Mouse (Mus musculus) midbrain, embryonic 12.5 days (tissue): ENCODE data around the gene Rsad1. TPM values are rescaled to one million over a fixed set of nuclear protein-coding genes. Genes with fewer than 3 reads are reported as not detected.

Source experiments
- ATAC-seq: fragments of 200-750 bp; cut with Nextera tagmentation; 2 replicates; pipeline ENCODE4 v1.8.0; 2017; ENCODE audit warnings: low read depth, moderate TSS enrichment, moderate library complexity; ENCODE audit not compliant: low FRiP score
- H3K27ac ChIP-seq: fragments of 300-500 bp; sonication (generic); replicated peaks from 2 replicates; pipeline ENCODE4 v1.5.1; 2016; ENCODE audit warnings: mild to moderate bottlenecking
- H3K27me3 ChIP-seq: fragments of 300-500 bp; sonication (generic); 2 replicates; pipeline ENCODE4 v1.6.1; 2016; ENCODE audit warnings: mild to moderate bottlenecking
- H3K36me3 ChIP-seq: fragments of 300-500 bp; sonication (generic); 2 replicates; pipeline ENCODE4 v1.6.1; 2016
- H3K4me1 ChIP-seq: fragments of 300-500 bp; sonication (generic); 2 replicates; pipeline ENCODE4 v1.6.1; 2016
- H3K4me2 ChIP-seq: fragments of 300-500 bp; sonication (generic); replicated peaks from 2 replicates; pipeline ENCODE4 v1.6.1; 2016; ENCODE audit warnings: mild to moderate bottlenecking, moderate library complexity
- H3K4me3 ChIP-seq: fragments of 300-500 bp; sonication (generic); 2 replicates; pipeline ENCODE4 v1.5.1; 2016; ENCODE audit warnings: mild to moderate bottlenecking
- H3K9ac ChIP-seq: fragments of 300-500 bp; sonication (generic); replicated peaks from 2 replicates; pipeline ENCODE4 v1.6.1; 2016; ENCODE audit warnings: mild to moderate bottlenecking, moderate library complexity
- H3K9me3 ChIP-seq: fragments of 300-500 bp; sonication (generic); 2 replicates; pipeline ENCODE4 v1.6.1; 2016; ENCODE audit warnings: mild to moderate bottlenecking
- WGBS: fragments of 180-500 bp; shearing (Covaris S2); methylation state at CpG from one replicate; pipeline ENCODE4 v1.1.7; 2016; 5-methylcytosine and 5-hydroxymethylcytosine counted together
- polyA plus RNA-seq: library from polyadenylated mRNA; unstranded; fragments of >200 nt; fragmentation: Nextera tagmentation; extraction: Ambion mirVana; gene quantifications from 2 replicates; pipeline ENCODE4 v1.2.1, GENCODE M21; 2016

Gene Rsad1
- polyA plus RNA-seq, 1 experiment from 2014 or later: 5.4 TPM

GRCm38 (mm10) chr11:94546381-94546780, 2.7 kb downstream of the Rsad1 start:
- H3K9ac ChIP-seq: no peak overlapping the region
- H3K36me3 ChIP-seq: no peaks in the 10 kb centered on the region; the same call in 1 of the 2 replicates
- H3K9me3 ChIP-seq: no peaks in the 10 kb centered on the region; the same call in 1 of the 2 replicates
- ATAC-seq: no peak
- no peak overlapping the region for H3K4me3 ChIP-seq
- 97% methylated on average over 5 of the region's 5 CpGs for WGBS
- peaks cover 24% of the 10 kb centered on the region for H3K4me1 ChIP-seq
- H3K27ac ChIP-seq: no peak overlapping the region
- H3K4me2 ChIP-seq: no peak overlapping the region
- no peaks in the 10 kb centered on the region; the same call in 1 of the 2 replicates for H3K27me3 ChIP-seq

GRCm38 (mm10) chr11:94544422-94544821, 4.6 kb downstream of the Rsad1 start:
- Histone ChIP-seq H3K4me3 (no peak overlapping the region), H3K4me2 (peak overlapping the region; percentile 28), H3K27ac (no peak overlapping the region), H3K4me1 (peaks cover 22% of the 10 kb centered on the region), H3K27me3 (no peaks in the 10 kb centered on the region; the same call in 1 of the 2 replicates), H3K9me3 (no peaks in the 10 kb centered on the region), H3K36me3 (no peaks in the 10 kb centered on the region; the same call in 1 of the 2 replicates), H3K9ac (no peak overlapping the region)
- ATAC-seq: no peak
- WGBS: 57% methylated on average over 18 of the region's 18 CpGs

- H3K36me3 ChIP-seq: no peaks in the 10 kb centered on the region; the same call in 1 of the 2 replicates
- H3K27ac ChIP-seq: no peak overlapping the region
- no peak overlapping the region for H3K9ac ChIP-seq
- peaks cover 19% of the 10 kb centered on the region for H3K4me1 ChIP-seq
- WGBS: 42% methylated on average over 9 of the region's 9 CpGs
- ATAC-seq: no peak
- no peak overlapping the region for H3K4me3 ChIP-seq
- H3K27me3 ChIP-seq: no peaks in the 10 kb centered on the region; the same call in 1 of the 2 replicates
- H3K4me2 ChIP-seq: peak overlapping the region; percentile 28
- no peaks in the 10 kb centered on the region for H3K9me3 ChIP-seq
These were observed 5.1 kb downstream of the Rsad1 start for GRCm38 (mm10) chr11:94543932-94544331.

GRCm38 (mm10) chr11:94543344-94543743, 5.7 kb downstream of the Rsad1 start:
- H3K4me3 ChIP-seq: no peak overlapping the region
- no peaks in the 10 kb centered on the region; the same call in 1 of the 2 replicates for H3K36me3 ChIP-seq
- H3K4me2 ChIP-seq: no peak overlapping the region
- peaks cover 14% of the 10 kb centered on the region for H3K4me1 ChIP-seq
- no peak overlapping the region for H3K9ac ChIP-seq
- WGBS: 87% methylated on average over 12 of the region's 12 CpGs
- H3K27ac ChIP-seq: no peak overlapping the region
- no peaks in the 10 kb centered on the region; the same call in 1 of the 2 replicates for H3K27me3 ChIP-seq
- ATAC-seq: no peak
- no peaks in the 10 kb centered on the region for H3K9me3 ChIP-seq

- Histone ChIP-seq H3K27ac (no peak overlapping the region), H3K4me1 (0 out of 2 replicates have a peak, but pooled peaks cover 9% of the 10 kb centered on the region), H3K27me3 (no peaks in the 10 kb centered on the region; the same call in 1 of the 2 replicates), H3K4me2 (no peak overlapping the region), H3K36me3 (no peaks in the 10 kb centered on the region; the same call in 1 of the 2 replicates), H3K9ac (no peak overlapping the region), H3K9me3 (no peaks in the 10 kb centered on the region), H3K4me3 (no peak overlapping the region)
- no peak for ATAC-seq
- 89% methylated on average over 4 of the region's 4 CpGs for WGBS
These were observed 6.7 kb downstream of the Rsad1 start for GRCm38 (mm10) chr11:94542400-94542799.

- Histone ChIP-seq H3K9me3 (no peaks in the 10 kb centered on the region), H3K27me3 (no peaks in the 10 kb centered on the region; the same call in 1 of the 2 replicates), H3K9ac (no peak overlapping the region), H3K4me3 (no peak overlapping the region), H3K36me3 (no peaks in the 10 kb centered on the region; the same call in 1 of the 2 replicates), H3K4me1 (0 out of 2 replicates have a peak, but pooled peaks cover 9% of the 10 kb centered on the region), H3K4me2 (no peak overlapping the region), H3K27ac (no peak overlapping the region)
- ATAC-seq: no peak
- 76% methylated on average over 7 of the region's 7 CpGs for WGBS
These were observed 9.3 kb downstream of the Rsad1 start for GRCm38 (mm10) chr11:94539761-94540160.

GRCm38 (mm10) chr11:94538733-94539292, 10.2 kb downstream of the Rsad1 start:
- Histone ChIP-seq H3K4me3 (no peak overlapping the region), H3K4me2 (no peak overlapping the region), H3K27me3 (no peaks in the 10 kb centered on the region), H3K27ac (no peak overlapping the region), H3K36me3 (no peaks in the 10 kb centered on the region; the same call in 1 of the 2 replicates), H3K4me1 (0 out of 2 replicates have a peak, but pooled peaks cover 2% of the 10 kb centered on the region), H3K9ac (no peak overlapping the region), H3K9me3 (no peaks in the 10 kb centered on the region)
- no peak for ATAC-seq
- 68% methylated on average over 8 of the region's 8 CpGs for WGBS

- H3K27me3 ChIP-seq: no peaks in the 10 kb centered on the region
- H3K4me2 ChIP-seq: no peak overlapping the region
- no peak overlapping the region for H3K9ac ChIP-seq
- H3K9me3 ChIP-seq: no peaks in the 10 kb centered on the region
- H3K4me1 ChIP-seq: no peaks in the 10 kb centered on the region
- ATAC-seq: no peak
- H3K4me3 ChIP-seq: no peak overlapping the region
- 84% methylated on average over 8 of the region's 8 CpGs for WGBS
- no peak overlapping the region for H3K27ac ChIP-seq
- no peaks in the 10 kb centered on the region for H3K36me3 ChIP-seq
These were observed 15.9 kb downstream of the Rsad1 start for GRCm38 (mm10) chr11:94533171-94533570.

- 50% methylated on average over 3 of the region's 3 CpGs for WGBS
- no peak overlapping the region for H3K4me3 ChIP-seq
- H3K4me1 ChIP-seq: peaks cover 4% of the 10 kb centered on the region; the same call in 1 of the 2 replicates
- no peaks in the 10 kb centered on the region for H3K36me3 ChIP-seq
- ATAC-seq: no peak
- no peak overlapping the region for H3K27ac ChIP-seq
- H3K4me2 ChIP-seq: no peak overlapping the region
- no peak overlapping the region for H3K9ac ChIP-seq
- H3K9me3 ChIP-seq: no peaks in the 10 kb centered on the region
- H3K27me3 ChIP-seq: no peaks in the 10 kb centered on the region
These were observed 20.2 kb downstream of the Rsad1 start for GRCm38 (mm10) chr11:94528879-94529278.

- H3K36me3 ChIP-seq: no peaks in the 10 kb centered on the region
- no peak for ATAC-seq
- H3K4me3 ChIP-seq: no peak overlapping the region
- WGBS: 59% methylated on average over 9 of the region's 9 CpGs
- no peak overlapping the region for H3K4me2 ChIP-seq
- H3K27me3 ChIP-seq: 0 out of 2 replicates have a peak, but pooled peaks cover 4% of the 10 kb centered on the region
- H3K9ac ChIP-seq: no peak overlapping the region
- no peak overlapping the region for H3K27ac ChIP-seq
- peaks cover 7% of the 10 kb centered on the region; the same call in 1 of the 2 replicates for H3K4me1 ChIP-seq
- H3K9me3 ChIP-seq: no peaks in the 10 kb centered on the region
These were observed 22.7 kb downstream of the Rsad1 start for GRCm38 (mm10) chr11:94526171-94526879.

- H3K27ac ChIP-seq: no peak within 1 kb of the TSS
- 1% methylated on average over 42 of the region's 42 CpGs for WGBS
- H3K4me2 ChIP-seq: peak within 1 kb of the TSS; percentile 82
- peak within 1 kb of the TSS; percentile 68 for H3K9ac ChIP-seq
- peak; percentile 76 for ATAC-seq
- H3K27me3 ChIP-seq: 0 out of 2 replicates have a peak, but pooled peaks cover 4% of the 10 kb centered on the region
- peak within 1 kb of the TSS; percentile 57 for H3K4me3 ChIP-seq
- H3K4me1 ChIP-seq: peaks cover 10% of the 10 kb centered on the region
- H3K36me3 ChIP-seq: no peaks in the 10 kb centered on the region
- H3K9me3 ChIP-seq: no peaks in the 10 kb centered on the region
These were observed 27.7 kb downstream of the Rsad1 start, which contains the start of gene Mycbpap for GRCm38 (mm10) chr11:94521219-94521843. Mycbpap (minus strand) TSS chr11:94521742.

GRCm38 (mm10) chr11:94513452-94513851, 35.6 kb downstream of the Rsad1 start:
- H3K4me2 ChIP-seq: no peak overlapping the region
- 74% methylated on average over 9 of the region's 9 CpGs for WGBS
- no peaks in the 10 kb centered on the region for H3K27me3 ChIP-seq
- H3K4me3 ChIP-seq: no peak overlapping the region
- H3K4me1 ChIP-seq: no peaks in the 10 kb centered on the region
- H3K9ac ChIP-seq: no peak overlapping the region
- no peak overlapping the region for H3K27ac ChIP-seq
- H3K9me3 ChIP-seq: no peaks in the 10 kb centered on the region
- no peak for ATAC-seq
- H3K36me3 ChIP-seq: no peaks in the 10 kb centered on the region
